Mouse (Mus musculus) spleen, adult 12 weeks (tissue): ENCODE results near the gene Klc1.

Experiments
- DNase-seq: peaks from one replicate; pipeline ENCODE4 v3.0.0; 2022; ENCODE audit warnings: low spot score

Klc1 gene

DNA sequence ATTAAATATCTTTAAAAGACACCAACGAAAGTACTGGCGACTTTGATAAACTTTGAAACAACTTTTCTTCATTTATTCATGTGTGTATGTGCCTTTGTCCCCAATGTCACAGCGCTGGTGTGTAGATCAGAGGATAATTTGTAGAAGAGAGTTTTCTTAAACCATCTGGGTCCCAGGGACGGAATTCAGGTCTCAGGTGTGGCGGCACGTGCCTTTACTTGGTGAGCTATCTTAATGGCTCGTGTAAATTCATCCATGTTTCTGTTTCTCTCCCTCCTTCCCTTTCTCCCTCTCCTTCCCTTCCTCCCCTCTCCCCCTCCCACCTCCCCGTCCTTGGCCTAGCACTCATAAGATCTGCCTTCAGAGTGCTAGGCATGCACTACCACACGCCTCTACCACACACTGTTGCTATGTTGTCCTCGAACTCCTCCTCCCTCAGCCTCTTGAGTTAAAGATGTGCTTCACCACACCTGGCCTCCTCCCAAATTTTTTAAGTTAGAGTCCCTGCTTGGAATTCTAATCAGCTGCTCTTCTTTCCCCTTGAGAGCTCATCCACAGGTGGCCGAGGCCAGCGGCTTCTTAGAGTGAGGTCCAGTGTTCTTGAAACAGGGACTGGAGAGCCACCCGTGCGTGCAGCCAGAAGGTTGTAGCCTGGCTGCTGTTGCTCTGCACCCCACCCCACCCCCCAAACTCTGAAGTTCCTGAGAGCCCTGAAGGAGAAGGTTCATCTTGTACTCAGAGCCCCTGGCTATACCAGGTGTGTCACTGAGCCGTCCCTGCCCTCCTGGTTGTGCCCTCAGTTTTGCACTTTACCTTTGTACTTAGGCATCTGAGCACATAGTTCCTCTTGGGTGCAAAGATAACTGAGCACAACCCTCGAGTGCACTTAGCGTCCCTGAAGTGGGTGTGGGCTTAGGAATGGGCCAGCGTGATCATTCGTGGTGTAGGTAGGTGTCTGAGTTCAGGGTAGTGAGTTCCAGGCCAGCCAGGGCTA, 56.4 kb downstream of the Klc1 start:
- DNase-seq, result no peak

DNA sequence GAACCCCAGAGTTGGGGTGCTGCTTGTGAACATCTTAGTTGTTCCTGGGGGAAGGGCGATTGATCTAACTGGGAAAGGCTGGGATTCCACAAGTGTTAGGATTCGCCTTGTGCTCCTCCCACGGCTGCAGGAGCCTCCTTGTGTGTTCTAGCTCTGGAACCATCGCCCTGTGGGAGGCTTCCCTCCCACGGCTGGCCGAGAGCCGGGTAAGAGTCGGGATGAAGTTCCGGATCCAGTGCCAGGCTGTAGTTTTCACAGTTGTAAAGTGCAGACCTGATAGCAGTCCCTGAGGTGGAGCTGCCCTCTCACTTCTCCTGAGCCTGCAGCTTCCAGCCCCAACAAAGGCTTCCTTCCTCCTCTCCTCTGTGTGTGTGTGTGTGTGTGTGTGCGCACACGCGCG, 57.9 kb downstream of the Klc1 start:
- DNase-seq, result no peak

DNA sequence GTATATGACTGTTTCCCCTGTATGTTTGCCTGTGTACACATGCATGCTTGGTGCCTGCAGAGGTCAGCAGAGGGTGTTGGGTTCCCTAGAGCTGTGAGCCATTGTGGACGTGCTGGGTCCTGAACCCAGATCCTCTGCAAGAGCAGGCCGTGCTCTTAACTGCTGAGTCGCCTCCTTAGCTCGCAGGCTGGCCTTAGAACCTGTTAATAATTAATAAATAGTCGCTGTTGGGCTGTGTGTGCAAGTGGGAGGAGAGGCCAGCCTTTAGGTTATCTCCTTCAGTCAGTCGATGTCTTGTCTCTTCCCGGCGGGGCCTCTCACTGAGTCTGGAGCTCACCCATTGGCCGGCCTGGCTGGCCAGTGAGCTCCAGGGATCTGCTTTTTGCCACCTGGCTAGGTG, 58.3 kb downstream of the Klc1 start:
- DNase-seq, result peak; percentile 30

- DNase-seq, result no peak
These were observed 59.3 kb downstream of the Klc1 start for GRCm38 (mm10) chr12:111817991-111818390.

- DNase-seq, result no peak
These were observed 61.3 kb downstream of the Klc1 start for GRCm38 (mm10) chr12:111819936-111820335.

DNA sequence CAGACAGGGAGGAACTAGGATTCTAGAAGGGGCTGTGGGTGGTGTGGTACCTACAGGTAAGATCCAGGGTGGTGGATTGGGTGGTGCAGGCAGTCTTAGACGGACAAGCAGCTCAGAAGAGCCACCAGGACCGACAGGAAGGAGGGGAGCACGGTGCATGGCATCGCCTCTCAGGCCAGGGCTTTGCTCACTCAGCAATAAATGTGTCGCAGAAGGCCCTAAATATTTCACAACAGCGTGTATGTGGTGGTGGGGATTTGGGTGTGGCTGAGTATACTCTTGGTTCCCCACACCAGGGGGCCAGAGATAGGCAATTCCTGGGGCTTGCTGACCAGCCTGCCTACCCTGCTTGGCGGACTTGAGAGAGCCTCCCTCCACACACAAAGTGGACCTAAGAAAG, 62.1 kb downstream of the Klc1 start:
- DNase-seq, result no peak

DNA sequence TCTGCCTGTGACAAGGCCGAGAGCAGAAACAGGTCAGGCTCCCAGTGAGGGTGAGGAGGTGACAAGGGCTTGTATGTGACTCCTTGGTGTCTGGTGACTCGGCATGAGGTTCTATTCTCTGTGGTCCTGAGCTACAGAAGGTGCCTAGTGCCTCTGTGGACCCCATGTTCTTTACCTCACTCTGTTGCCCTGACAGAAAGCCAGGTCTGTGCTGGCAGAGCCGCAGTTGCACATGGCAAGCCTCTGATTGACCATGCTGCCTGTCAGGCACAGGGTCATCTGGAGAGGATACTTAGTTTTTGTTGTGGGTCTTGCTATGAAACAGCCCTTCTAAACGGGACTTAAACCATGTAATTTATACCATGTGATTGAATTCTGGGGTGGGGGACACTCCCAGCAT, 63.3 kb downstream of the Klc1 start:
- DNase-seq, result no peak

- no peak for DNase-seq
These were observed 68.9 kb downstream of the Klc1 start for GRCm38 (mm10) chr12:111827556-111827955.

DNA sequence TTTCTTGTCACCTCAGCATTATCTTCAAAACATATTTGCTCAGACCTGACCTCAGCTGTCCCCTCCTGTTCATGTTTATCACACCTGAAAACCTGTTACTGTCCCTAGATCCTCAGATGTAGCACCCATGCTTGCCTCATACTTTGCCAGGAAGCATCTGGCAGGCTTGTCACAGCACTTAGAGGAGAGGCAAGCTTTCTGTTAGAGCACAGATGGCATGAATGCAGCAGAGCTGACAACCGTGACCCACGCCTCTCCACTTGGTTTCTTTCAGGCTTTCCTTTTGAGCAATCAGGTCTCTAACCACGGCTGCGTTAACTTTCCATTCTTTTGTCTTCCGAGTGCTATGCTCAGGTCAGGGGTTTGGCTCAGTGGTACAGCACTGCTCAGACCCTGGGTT, 70.8 kb downstream of the Klc1 start:
- DNase-seq, result no peak

DNA sequence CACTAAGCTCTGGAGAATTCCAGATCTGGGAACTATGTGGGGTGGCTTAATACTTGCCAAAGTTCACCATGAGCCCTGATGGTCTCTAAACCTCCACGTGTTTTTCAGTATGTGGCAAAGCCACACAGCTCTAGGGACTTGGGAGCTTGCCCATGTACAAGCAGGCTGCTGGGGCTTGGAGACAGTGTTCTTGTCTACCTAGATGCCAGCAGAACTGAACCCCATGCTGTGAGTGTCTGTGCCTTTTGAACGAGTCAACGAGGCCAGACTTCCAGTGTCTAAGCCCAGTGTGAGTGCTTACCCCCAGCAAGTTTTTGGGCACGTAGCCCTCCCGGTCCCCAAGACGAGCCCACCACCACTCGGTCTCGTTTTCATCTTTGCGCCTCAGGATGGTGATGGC, 71.3 kb downstream of the Klc1 start:
- DNase-seq, result no peak

GRCm38 (mm10) chr12:111830375-111830774, 71.7 kb downstream of the Klc1 start:
- DNase-seq, result no peak

DNA sequence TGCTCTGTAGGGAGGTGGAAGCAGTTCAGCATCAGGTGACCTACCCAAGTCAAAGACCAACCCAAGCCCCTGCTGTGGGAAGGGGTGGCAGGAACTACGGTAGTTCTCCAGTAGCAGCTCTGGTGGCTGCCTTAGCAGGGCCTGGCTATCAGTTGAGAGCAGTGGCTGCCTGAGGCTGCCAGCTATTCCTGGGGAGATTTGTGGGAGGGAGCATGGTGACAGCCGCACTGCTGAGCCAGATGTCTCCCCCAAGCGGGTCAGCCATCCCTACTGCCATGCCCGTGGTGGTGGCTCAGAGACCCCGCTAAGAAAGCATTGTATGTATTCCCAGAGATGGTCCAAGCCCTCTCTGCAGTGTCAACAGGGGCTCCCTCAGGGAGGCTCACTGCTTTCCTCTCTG, 74.0 kb downstream of the Klc1 start:
- DNase-seq, result no peak

DNA sequence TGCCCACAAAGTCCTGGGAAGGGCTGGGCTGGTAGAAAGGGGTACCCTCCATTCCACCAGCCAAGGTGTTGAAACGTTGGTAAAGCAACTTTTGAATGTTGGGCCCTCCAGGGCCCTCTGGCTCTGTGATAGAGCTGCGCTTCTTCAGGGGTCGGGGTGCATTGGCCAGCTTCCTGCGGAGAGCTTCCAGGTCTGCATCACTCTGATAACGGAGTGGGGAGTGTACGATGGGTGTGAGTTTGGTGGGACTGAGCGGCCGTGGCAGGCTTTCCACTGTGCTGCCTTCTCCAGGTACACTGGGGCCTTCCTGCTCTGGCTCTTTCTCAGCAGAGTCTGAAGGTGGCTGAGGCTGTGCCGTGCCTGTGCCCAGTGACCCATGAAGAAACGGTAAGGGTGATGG, 74.8 kb downstream of the Klc1 start:
- peak; percentile 19 for DNase-seq

GRCm38 (mm10) chr12:111842565-111843433, 84.2 kb downstream of the Klc1 start:
- no peak for DNase-seq

DNA sequence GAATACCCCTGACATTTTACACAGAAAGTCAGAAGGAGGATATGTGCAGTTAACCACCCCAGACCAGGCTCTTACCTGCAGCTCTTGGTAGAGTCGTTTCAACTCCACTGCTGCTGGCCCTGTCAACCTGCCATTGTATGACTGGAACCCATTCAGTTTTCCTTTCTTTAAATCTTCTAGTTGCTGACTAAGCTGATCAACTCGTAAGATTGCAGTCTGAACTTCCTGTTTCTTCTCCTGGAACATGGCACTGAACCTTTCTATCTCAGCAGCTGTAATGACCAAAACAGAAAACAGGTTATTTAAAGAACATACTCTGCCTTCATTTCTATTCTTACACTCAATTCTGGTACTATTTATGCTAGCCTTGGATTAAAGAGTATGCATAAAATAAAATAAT, 84.8 kb downstream of the Klc1 start:
- no peak for DNase-seq

DNA sequence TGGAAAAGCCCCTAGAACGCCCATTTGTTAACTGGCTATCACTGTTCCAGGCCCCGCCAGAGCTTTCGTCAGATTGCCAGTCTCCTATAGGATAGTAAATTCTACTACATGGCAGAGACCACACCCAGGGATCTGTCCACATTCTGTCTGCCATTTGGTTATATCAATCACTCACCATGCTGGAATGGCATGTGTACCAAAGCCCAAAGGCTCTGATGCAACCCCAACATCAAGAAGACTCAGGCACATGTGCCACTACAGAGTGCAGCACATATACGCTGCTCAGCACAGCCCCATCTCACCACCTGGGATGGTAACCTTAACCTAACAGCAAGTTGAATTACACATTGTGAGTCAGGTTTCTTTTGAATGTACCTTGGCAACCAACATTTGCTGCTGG, 87.3 kb downstream of the Klc1 start:
- DNase-seq, result no peak

DNA sequence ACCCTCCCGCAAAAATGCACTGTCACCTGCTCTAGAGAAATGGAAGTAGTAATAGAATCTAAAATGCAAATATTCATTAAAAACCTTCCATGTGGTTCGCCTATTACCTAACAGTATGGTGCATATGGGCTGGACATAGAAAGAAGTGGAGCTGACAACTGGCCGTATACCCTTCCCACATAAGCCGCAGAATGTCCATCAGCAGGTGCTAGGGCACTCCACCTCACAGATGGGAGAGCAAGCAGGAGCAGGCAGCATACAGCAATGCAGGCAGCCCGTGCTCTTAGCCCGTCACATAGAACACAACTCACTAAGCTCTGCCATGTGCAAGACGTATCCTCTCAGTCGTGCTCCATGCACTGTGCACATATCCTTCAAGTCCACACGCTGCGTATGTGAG, 88.2 kb downstream of the Klc1 start:
- DNase-seq, result no peak

- no peak for DNase-seq
These were observed 89.7 kb downstream of the Klc1 start for GRCm38 (mm10) chr12:111848300-111848798.

GRCm38 (mm10) chr12:111851235-111851634, 92.6 kb downstream of the Klc1 start:
- no peak for DNase-seq

DNA sequence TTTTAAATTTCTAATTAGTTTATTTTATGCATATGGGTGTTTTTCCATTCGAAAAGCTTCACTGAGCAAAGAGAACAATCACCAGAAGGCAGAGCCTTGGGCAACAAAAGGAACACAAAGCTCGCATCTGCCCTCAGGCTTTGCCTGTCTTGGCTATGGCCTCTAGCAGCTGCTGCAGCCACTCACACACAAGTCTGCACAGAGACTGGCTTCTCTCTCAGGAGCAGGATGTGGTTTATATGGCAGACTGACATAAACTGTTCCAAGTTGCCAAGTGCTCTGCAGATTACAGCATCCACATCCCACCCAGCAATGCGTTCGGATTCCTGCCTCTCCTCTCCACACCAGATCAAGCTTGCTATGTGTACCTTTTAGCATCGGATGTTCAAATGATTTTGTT, 93.1 kb downstream of the Klc1 start:
- no peak for DNase-seq

DNA sequence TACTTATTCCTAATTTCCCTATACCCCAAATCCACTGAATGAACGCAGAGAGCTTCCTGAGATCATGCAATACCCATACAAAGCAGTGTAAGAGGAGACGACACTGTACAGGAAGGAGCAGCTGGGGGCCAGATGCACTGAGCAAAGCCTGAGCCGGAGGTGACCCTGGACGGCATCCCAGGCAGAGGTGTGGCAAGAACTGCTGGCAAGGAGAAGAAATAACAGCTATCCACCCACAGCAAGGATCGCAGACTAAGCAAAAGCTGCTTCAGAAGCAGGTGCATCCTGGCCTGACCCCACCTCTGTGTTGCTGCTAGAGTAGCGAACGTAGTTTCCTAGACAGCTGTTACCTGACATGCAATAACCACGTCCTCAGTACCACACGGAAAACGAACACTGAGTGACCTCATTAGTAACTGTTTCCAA, 94.4 kb downstream of the Klc1 start:
- DNase-seq, result no peak

DNA sequence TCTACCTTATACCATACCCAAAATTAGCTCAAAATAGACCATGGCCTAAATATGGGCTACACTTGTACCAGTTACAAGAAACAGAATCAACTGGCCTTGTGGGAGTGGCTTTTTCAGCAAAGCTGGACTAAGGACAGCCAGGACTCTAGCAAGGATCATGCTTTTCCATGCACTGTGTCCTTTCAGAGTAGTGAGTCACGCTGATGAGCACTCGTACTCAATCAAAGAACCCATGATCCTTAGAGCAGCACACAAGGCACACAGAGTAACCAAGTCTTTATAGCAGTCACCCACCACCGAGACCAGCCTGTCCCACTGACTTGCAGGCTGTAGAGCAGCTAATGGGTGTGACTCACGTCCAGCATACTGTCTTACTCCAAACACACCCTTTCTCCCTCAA, 94.9 kb downstream of the Klc1 start:
- DNase-seq, result no peak

- no peak for DNase-seq
These were observed 96.8 kb downstream of the Klc1 start for GRCm38 (mm10) chr12:111855448-111855847.
